ENCODE assay signal across 11 mouse cellular contexts in the genomic region with DNA sequence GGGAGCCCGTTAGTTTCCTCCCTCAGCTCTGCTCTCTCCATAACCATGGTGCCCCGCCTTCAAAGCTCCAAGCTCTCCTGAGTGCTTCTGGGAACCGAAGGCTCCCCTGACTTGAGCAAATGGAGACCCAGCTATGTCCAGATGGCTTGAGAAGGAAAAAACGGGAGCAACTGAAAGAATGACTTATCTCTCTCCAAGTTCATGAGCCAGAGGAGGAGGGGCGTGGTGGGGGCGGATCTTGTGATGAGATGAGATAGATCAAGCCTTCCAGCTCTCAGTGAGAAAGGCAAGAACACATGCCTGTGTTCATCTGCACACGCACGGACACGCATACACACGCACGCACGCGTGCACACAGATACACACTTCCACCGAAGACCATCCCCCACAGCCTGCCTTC. TPM values are rescaled to one million over a fixed set of nuclear protein-coding genes. Genes with fewer than 3 reads are reported as not detected.
DNase-seq lines count a peak whose midpoint lies in the region; ATAC-seq and TF ChIP-seq lines count a peak whose summit lies in the region.
"Had no signal": no experiment of that assay in that cellular context is flagged by ENCODE, and none has a peak within 500 bp of the region (broad histone marks: within the 10 kb centered on the region; RNA-seq: fewer than 3 reads in every experiment).

No protein-coding gene starts in this region.

- TF ChIP-seq CTCF in forebrain, postnatal 0 days (IDR thresholded peaks at IDR 0.05; ENCODE audit: low read depth) = no peak
- no peak for TF ChIP-seq CTCF in lung, embryonic 14.5 days (IDR thresholded peaks at IDR 0.05; ENCODE audit: low read depth)

- H3K4me3 ChIP-seq in forebrain, postnatal 0 days (ENCODE audit: low read depth, low read length) = no peak overlapping the region
- H3K4me3 ChIP-seq in forebrain, embryonic 16.5 days (replicated peaks; ENCODE audit: low read length) = no peak overlapping the region
- H3K4me3 ChIP-seq in lung, embryonic 14.5 days (ENCODE audit: low read depth, low read length) = no peak overlapping the region
- H3K4me3 ChIP-seq in limb, embryonic 11.5 days (ENCODE audit: low read depth, low read length) = no peak overlapping the region
- H3K4me3 ChIP-seq: liver, embryonic 13.5 days had no signal

- no peaks in the 10 kb centered on the region for H3K27me3 ChIP-seq in forebrain, postnatal 0 days (ENCODE audit: insufficient read depth, low read length)
- no peaks in the 10 kb centered on the region for H3K27me3 ChIP-seq in forebrain, embryonic 16.5 days (replicated peaks; ENCODE audit: control insufficient read depth, insufficient read depth, low read length)
- H3K27me3 ChIP-seq in lung, embryonic 14.5 days (ENCODE audit: insufficient read depth, low read length) = no peaks in the 10 kb centered on the region
- H3K27me3 ChIP-seq in limb, embryonic 11.5 days (ENCODE audit: control insufficient read depth, insufficient read depth, low read length) = no peaks in the 10 kb centered on the region

- H3K27ac ChIP-seq in forebrain, postnatal 0 days (ENCODE audit: low read depth, low read length) = no peak overlapping the region
- H3K27ac ChIP-seq in forebrain, embryonic 16.5 days (ENCODE audit: low read length) = no peak overlapping the region
- no peak overlapping the region for H3K27ac ChIP-seq in lung, embryonic 14.5 days (ENCODE audit: low read depth)
- H3K27ac ChIP-seq in limb, embryonic 11.5 days (replicated peaks; ENCODE audit: low read depth, low read length) = no peak overlapping the region
- H3K27ac ChIP-seq: liver, embryonic 13.5 days had no signal

- DNase-seq in forebrain, postnatal 0 days = no peak
- peak; percentile 63 for DNase-seq in lung, embryonic 14.5 days
- no peak for DNase-seq in lung, postnatal 25 days (ENCODE audit: low spot score)
- DNase-seq in NIH3T3 (ENCODE audit: low read depth) = peak; percentile 51
- DNase-seq in limb, embryonic 11.5 days (ENCODE audit: low spot score) = no peak
- DNase-seq in cerebellum, adult 11-12 months = no peak
- DNase-seq in layer of hippocampus, postnatal 10 days (ENCODE audit: low spot score in 2 of 2) = no peak
- DNase-seq: liver, embryonic 13.5 days had no signal

- H3K9me3 ChIP-seq in forebrain, postnatal 0 days (ENCODE audit: low read length) = no peaks in the 10 kb centered on the region
- no peaks in the 10 kb centered on the region for H3K9me3 ChIP-seq in forebrain, embryonic 16.5 days (ENCODE audit: control insufficient read depth, low read length)
- H3K9me3 ChIP-seq in lung, embryonic 14.5 days (ENCODE audit: low read depth, low read length) = no peaks in the 10 kb centered on the region
- H3K9me3 ChIP-seq in limb, embryonic 11.5 days (ENCODE audit: control insufficient read depth, low read length) = no peaks in the 10 kb centered on the region
- H3K9me3 ChIP-seq: liver, embryonic 13.5 days had no signal

- H3K4me1 ChIP-seq in forebrain, postnatal 0 days (ENCODE audit: insufficient read depth) = no peaks in the 10 kb centered on the region
- H3K4me1 ChIP-seq in forebrain, embryonic 16.5 days (replicated peaks; ENCODE audit: control insufficient read depth, insufficient read depth, low read length) = no peaks in the 10 kb centered on the region
- peaks cover 10% of the 10 kb centered on the region; the same call in 1 of the 2 replicates for H3K4me1 ChIP-seq in lung, embryonic 14.5 days (ENCODE audit: insufficient read depth)
- peaks cover 6% of the 10 kb centered on the region; the same call in 1 of the 2 replicates for H3K4me1 ChIP-seq in limb, embryonic 11.5 days (ENCODE audit: control insufficient read depth, insufficient read depth, low read length)

- no peak overlapping the region for H3K4me2 ChIP-seq in forebrain, postnatal 0 days (ENCODE audit: low read depth)
- H3K4me2 ChIP-seq in forebrain, embryonic 16.5 days (ENCODE audit: low read length) = no peak overlapping the region
- H3K4me2 ChIP-seq in lung, embryonic 14.5 days = peak overlapping the region; percentile 23
- H3K4me2 ChIP-seq in limb, embryonic 11.5 days (ENCODE audit: low read depth, severe bottlenecking) = peak overlapping the region; percentile 13; the same call in 1 of the 2 replicates

- H3K36me3 ChIP-seq in forebrain, postnatal 0 days (ENCODE audit: insufficient read depth) = no peaks in the 10 kb centered on the region
- H3K36me3 ChIP-seq in forebrain, embryonic 16.5 days (ENCODE audit: control insufficient read depth, insufficient read depth) = no peaks in the 10 kb centered on the region
- no peaks in the 10 kb centered on the region for H3K36me3 ChIP-seq in lung, embryonic 14.5 days (ENCODE audit: insufficient read depth)
- H3K36me3 ChIP-seq in limb, embryonic 11.5 days (ENCODE audit: control insufficient read depth, insufficient read depth, low read length) = no peaks in the 10 kb centered on the region
- H3K36me3 ChIP-seq: liver, embryonic 13.5 days had no signal

- H3K9ac ChIP-seq in forebrain, postnatal 0 days = no peak overlapping the region
- no peak overlapping the region for H3K9ac ChIP-seq in forebrain, embryonic 16.5 days (replicated peaks; ENCODE audit: low read depth, low read length)
- no peak overlapping the region for H3K9ac ChIP-seq in lung, embryonic 14.5 days
- no peak overlapping the region for H3K9ac ChIP-seq in limb, embryonic 11.5 days (ENCODE audit: low read length)
- H3K9ac ChIP-seq: liver, embryonic 13.5 days had no signal

- peak; percentile 16; the same call in 1 of the 2 replicates for ATAC-seq in forebrain, postnatal 0 days
- ATAC-seq in forebrain, embryonic 16.5 days = no peak
- peak; percentile 21; the same call in 1 of the 2 replicates for ATAC-seq in lung, embryonic 14.5 days (ENCODE audit: insufficient read depth)
- no peak for ATAC-seq in limb, embryonic 11.5 days (ENCODE audit: insufficient number of reproducible peaks, low FRiP score, low TSS enrichment, low read depth)

- WGBS in forebrain, postnatal 0 days = 74% methylated on average over 14 of the region's 14 CpGs
- 75% methylated on average over 14 of the region's 14 CpGs for WGBS in forebrain, embryonic 16.5 days
- 54% methylated on average over 14 of the region's 14 CpGs for WGBS in lung, embryonic 14.5 days
- WGBS in limb, embryonic 11.5 days = 68% methylated on average over 14 of the region's 14 CpGs

RNA-seq across cellular contexts. Expression of gene Meltf, which starts 4.7 kb away (rescaled TPM):
- 0.54 and 0.67 TPM in 2 replicates for total RNA-seq in forebrain, postnatal 0 days (2014; rRNA removed)
- polyA plus RNA-seq in forebrain, postnatal 0 days (2015; fragmentation: Nextera tagmentation; extraction: Ambion mirVana) = 0.23 and 0.36 TPM in 2 replicates
- 0.11 and 0.16 TPM in 2 replicates for polyA plus RNA-seq in forebrain, embryonic 16.5 days (2015; fragmentation: Nextera tagmentation; extraction: Ambion mirVana)
- 0.08 TPM in 1 of 2 replicates, not detected in the other for polyA plus RNA-seq in lung, embryonic 14.5 days (2014; fragmentation: Nextera tagmentation; extraction: Ambion mirVana)
- polyA plus RNA-seq in limb, embryonic 11.5 days (2014; fragmentation: Nextera tagmentation; extraction: Ambion mirVana) = 0.17 and 0.23 TPM in 2 replicates
- total RNA-seq in layer of hippocampus, postnatal 10 days (2021) = under 1 TPM; 0.18 to 0.36 TPM
- polyA plus RNA-seq: neural tube, embryonic 11.5 days had no signal

RNA-seq across cellular contexts. Expression of gene Pigz, which starts 50.3 kb away (rescaled TPM):
- total RNA-seq in forebrain, postnatal 0 days (2014; rRNA removed) = 1.4 and 4.1 TPM in 2 replicates
- polyA plus RNA-seq in forebrain, postnatal 0 days (2015; fragmentation: Nextera tagmentation; extraction: Ambion mirVana) = 2.9 TPM in 2 replicates
- 1.6 TPM in 2 replicates for polyA plus RNA-seq in forebrain, embryonic 16.5 days (2015; fragmentation: Nextera tagmentation; extraction: Ambion mirVana)
- 0.42 and 0.43 TPM in 2 replicates for polyA plus RNA-seq in lung, embryonic 14.5 days (2014; fragmentation: Nextera tagmentation; extraction: Ambion mirVana)
- 0.25 and 0.67 TPM in 2 replicates for polyA plus RNA-seq in limb, embryonic 11.5 days (2014; fragmentation: Nextera tagmentation; extraction: Ambion mirVana)
- total RNA-seq in layer of hippocampus, postnatal 10 days (2021) = 1 to 10 TPM; 6.9 to 7.0 TPM
- total RNA-seq: granulocyte monocyte progenitor cell, adult 5-6 weeks had no signal

Comparison
In these comparisons a context has a peak if more than half of its experiments do, and no peak if none do; other contexts are left out.
1. ATAC-seq: peak in forebrain, postnatal 0 days (single experiment) and lung, embryonic 14.5 days (single experiment); none in forebrain, embryonic 16.5 days (single experiment) and limb, embryonic 11.5 days (single experiment).
2. DNase-seq: peak in lung, embryonic 14.5 days (single experiment) and NIH3T3 (single experiment); none in forebrain, postnatal 0 days (single experiment), lung, postnatal 25 days (single experiment), limb, embryonic 11.5 days (single experiment), cerebellum, adult 11-12 months (single experiment) and layer of hippocampus, postnatal 10 days (0 of 2).
3. H3K4me2 ChIP-seq: peak in lung, embryonic 14.5 days (single experiment) and limb, embryonic 11.5 days (single experiment); none in forebrain, postnatal 0 days (single experiment) and forebrain, embryonic 16.5 days (single experiment).